Mouse (Mus musculus) bone marrow macrophage, adult 2 months (primary cell): ENCODE measurements at regions not wholly inside any gene's neighbourhood (a gene's known extent, or its start where the extent isn't known, plus 50 kb on each side); places are given as distances from the start of the nearest gene placed in this dataset.
"Not testable (repeated sequence)": the region's sequence is repeated elsewhere in the genome, so short reads cannot be mapped to it uniquely, and the experiment has no call there.

ENCODE experiments used
- CTCF ChIP-seq: IDR thresholded peaks from 2 replicates; pipeline ENCODE4 v1.5.1; 2012; ENCODE audit warnings: low read depth, mild to moderate bottlenecking, low read length, moderate library complexity
- POLR2A ChIP-seq: IDR thresholded peaks from 2 replicates; pipeline ENCODE4 v1.6.1; 2012; ENCODE audit warnings: mild to moderate bottlenecking, low read depth, low read length, borderline replicate concordance

DNA sequence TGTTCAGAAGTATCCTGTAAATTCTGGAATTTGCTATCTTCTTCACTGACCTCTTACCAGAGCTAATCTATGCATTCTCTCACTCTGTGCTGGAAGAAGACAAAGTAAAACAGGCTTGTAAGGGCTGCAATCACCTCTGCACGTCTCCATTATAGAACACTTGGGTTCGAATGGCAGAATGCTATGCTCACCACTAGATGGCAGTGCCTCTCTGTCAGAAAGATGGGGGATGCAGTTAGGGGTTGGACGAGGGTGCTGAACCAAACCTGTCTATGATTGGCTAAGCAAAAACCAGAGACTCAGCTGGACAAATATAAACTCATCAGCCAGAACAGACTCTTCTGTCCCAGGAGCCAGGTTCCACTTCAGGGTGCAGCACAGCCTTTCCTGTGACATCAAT, 546.5 kb upstream of the Olfr1507 start:
- not testable (repeated sequence) for TF ChIP-seq CTCF, POLR2A
